Mouse (Mus musculus) thymus, postnatal 4 days (tissue): ENCODE data around the gene Cdc34.

Experiments used
- DNase-seq: peaks from one replicate; pipeline ENCODE4 v3.0.0; 2021

The Cdc34 gene

GRCm38 (mm10) chr10:79671396-79672087, 10.5 kb upstream of the Cdc34 start:
- DNase-seq = no peak

- no peak for DNase-seq
Observed at GRCm38 (mm10) chr10:79672088-79672455, 9.9 kb upstream of the Cdc34 start.

- DNase-seq = no peak
Observed at GRCm38 (mm10) chr10:79673054-79673453, 8.9 kb upstream of the Cdc34 start.

- no peak for DNase-seq
Observed at GRCm38 (mm10) chr10:79675346-79676035, 6.5 kb upstream of the Cdc34 start.

- peak; percentile 50 for DNase-seq
Observed at GRCm38 (mm10) chr10:79680606-79681495, 1.1 kb upstream of the Cdc34 start.

GRCm38 (mm10) chr10:79682551-79682915, 538 bp downstream of the Cdc34 start:
- peak; percentile 54 for DNase-seq

GRCm38 (mm10) chr10:79682916-79683582, 1.1 kb downstream of the Cdc34 start:
- peak; percentile 89 for DNase-seq

GRCm38 (mm10) chr10:79683726-79684640, 2.0 kb downstream of the Cdc34 start:
- no peak for DNase-seq

- no peak for DNase-seq
Observed at GRCm38 (mm10) chr10:79684770-79685600, 3.0 kb downstream of the Cdc34 start.

GRCm38 (mm10) chr10:79686219-79686618, 4.2 kb downstream of the Cdc34 start:
- no peak for DNase-seq

- no peak for DNase-seq
Observed at GRCm38 (mm10) chr10:79686691-79687090, 4.7 kb downstream of the Cdc34 start.

GRCm38 (mm10) chr10:79687513-79687912, 5.5 kb downstream of the Cdc34 start:
- no peak for DNase-seq

- DNase-seq = no peak
Observed at GRCm38 (mm10) chr10:79688720-79689119, 6.7 kb downstream of the Cdc34 start, which contains the start of gene Gzmm. Gzmm (plus strand) TSS chr10:79689020.

- no peak for DNase-seq
Observed at GRCm38 (mm10) chr10:79689178-79689577, 7.2 kb downstream of the Cdc34 start.

- DNase-seq = no peak
Observed at GRCm38 (mm10) chr10:79691986-79692548, 10.1 kb downstream of the Cdc34 start.

GRCm38 (mm10) chr10:79693580-79694378, 11.8 kb downstream of the Cdc34 start:
- DNase-seq = no peak

- DNase-seq = no peak
Observed at GRCm38 (mm10) chr10:79694379-79694655, 12.3 kb downstream of the Cdc34 start.

GRCm38 (mm10) chr10:79695231-79696128, 13.5 kb downstream of the Cdc34 start:
- peak; percentile 92 for DNase-seq

- DNase-seq = no peak
Observed at GRCm38 (mm10) chr10:79696129-79696651, 14.2 kb downstream of the Cdc34 start.
